Mouse (Mus musculus): Measurements from ENCODE around the gene Rgs9.
A peak's percentile ranks its signal among the peaks of the same experiment; 100 is the strongest.

Rgs9 gene

GRCm38 (mm10) chr11:109237796-109238195 is 60.1 kb downstream of the Rgs9 start:
- no peak for DNase-seq

GRCm38 (mm10) chr11:109233627-109234026 is 64.3 kb downstream of the Rgs9 start:
- DNase-seq, result no peak

GRCm38 (mm10) chr11:109232811-109233210 is 65.1 kb downstream of the Rgs9 start:
- peak; percentile 72 for DNase-seq

- DNase-seq, result no peak
Measured at GRCm38 (mm10) chr11:109227139-109227538, 70.8 kb downstream of the Rgs9 start.

GRCm38 (mm10) chr11:109221209-109222007 is 76.5 kb downstream of the Rgs9 start:
- DNase-seq, result no peak

DNA sequence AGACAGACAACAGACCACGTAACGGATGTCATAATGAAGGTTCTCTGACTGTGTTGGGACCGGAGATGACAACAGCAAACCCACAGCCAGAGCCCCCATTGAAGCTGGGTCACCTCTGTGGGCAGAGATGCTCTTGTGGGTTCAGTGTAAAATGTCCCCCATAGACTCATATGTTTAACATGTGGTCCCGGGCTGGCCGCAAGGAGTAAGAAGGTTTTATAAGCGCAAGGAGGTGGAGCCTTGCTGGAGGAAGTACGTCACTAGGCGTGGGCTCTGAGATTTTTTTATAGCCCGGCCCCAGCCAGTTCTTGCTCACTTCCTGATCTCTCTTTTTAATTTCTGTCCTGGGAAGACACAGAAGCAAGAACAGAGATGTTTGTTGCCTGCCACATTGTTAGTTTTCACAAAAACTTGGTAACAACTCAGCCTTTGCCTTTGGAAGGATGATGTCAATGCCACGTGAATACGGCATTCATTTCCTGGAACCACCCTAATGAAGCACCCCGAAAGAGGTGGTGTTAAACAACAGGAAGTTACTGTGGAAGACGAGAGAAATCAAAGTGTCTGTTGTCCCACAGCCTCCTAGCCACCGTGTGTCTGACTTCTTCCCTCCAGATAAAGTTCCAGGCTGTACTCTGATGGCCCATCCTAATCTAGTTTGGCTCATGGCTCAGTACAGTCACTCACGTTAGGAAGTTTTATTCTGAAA is 79.1 kb downstream of the Rgs9 start:
- DNase-seq, result no peak

DNA sequence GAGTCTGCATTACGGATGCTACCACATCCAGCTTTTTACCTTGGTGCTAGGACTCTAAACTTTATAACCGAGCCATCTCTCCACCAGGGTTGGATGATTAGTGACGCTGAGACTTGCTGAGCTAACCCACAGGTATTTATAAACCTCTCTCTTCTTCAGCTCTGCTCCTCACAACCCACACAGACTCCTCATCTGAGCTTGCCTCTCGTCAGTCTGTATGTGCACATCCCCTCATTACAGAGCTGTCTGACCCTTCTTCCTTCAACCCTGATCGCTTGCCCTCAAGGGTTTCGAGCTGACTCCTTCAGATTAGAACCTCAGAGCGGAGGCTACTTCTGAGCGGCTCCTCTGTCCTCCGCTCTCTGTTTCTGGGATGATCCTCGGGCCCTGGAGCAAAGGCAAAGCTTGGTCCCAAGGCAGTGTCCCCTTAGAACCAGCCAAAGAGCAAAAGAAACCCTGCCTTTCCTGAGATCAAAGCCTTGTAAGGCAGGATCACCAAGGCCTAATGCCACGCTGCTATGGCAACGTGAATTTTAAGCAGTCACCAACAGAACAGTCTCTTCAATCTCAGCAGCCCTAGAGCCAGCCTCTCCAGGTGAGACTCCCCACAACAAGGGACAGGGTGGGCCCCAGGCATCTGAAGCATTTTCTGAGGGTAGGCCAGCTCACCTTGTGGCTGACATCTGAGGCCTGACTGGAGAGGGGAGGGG is 79.9 kb downstream of the Rgs9 start:
- no peak for DNase-seq

DNA sequence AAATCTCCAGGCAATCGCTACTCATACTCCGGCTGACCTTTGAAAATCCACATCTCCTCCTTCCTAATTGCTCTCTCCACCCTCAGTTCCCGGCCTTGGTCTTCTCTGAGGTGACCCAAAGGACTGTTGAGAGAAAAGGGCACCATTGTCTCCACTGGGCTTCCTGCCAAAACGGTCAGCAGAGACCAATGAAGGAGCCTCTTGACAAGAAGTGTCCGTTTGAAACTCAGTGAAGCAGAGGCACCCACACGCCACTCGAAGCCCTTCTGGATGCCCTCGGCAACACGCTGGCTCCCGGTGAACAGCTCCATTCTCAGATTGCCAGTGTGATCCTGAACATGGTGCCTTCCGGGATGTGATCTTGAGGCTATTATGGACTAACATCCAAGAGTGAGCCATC is 87.2 kb downstream of the Rgs9 start:
- no peak for DNase-seq

DNA sequence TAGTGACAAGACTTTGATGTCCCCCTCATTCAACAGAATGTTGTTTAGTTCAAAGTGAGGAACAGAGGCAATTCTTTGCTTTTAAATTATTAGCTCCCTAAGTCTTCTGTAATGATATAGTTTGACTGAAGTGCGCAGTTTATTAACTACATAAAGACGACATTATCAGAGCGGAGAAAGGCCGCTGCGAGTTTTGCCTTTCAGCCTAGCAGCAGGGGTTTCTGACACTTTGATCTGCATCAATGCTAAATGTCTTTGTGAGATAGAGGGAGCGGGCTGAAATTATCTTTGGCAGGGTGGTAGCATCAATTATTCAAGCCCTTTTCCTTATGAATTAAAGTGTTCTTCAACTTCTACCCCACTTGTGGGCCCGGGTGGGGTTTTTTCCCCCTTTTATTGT is 87.6 kb downstream of the Rgs9 start:
- DNase-seq, result no peak

DNA sequence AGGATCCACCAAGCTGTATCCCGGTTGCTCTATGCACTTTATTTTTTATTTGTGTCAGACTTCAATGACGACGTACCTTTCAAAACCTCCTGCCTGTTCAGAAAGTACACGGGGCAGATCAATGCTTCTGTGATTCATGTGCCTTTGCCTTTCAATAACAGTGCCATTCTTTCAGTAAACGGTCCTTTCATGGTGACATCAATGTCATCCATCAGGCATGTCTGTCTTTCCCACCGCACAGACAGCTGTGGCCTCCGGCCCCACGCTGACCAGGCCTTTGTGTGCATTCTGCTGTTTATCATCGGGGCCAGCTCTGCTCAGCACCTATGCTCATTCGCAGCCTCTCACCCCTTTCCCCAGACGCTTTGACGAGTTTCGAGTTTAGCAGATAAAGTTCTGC is 91.2 kb downstream of the Rgs9 start:
- DNase-seq, result no peak

GRCm38 (mm10) chr11:109206028-109206427 is 91.9 kb downstream of the Rgs9 start:
- DNase-seq, result no peak

- DNase-seq, result no peak
Measured at GRCm38 (mm10) chr11:109199612-109200293, 98.2 kb downstream of the Rgs9 start.

- peak; percentile 95 for DNase-seq
Measured at GRCm38 (mm10) chr11:109192673-109193557, 105.0 kb downstream of the Rgs9 start.

DNA sequence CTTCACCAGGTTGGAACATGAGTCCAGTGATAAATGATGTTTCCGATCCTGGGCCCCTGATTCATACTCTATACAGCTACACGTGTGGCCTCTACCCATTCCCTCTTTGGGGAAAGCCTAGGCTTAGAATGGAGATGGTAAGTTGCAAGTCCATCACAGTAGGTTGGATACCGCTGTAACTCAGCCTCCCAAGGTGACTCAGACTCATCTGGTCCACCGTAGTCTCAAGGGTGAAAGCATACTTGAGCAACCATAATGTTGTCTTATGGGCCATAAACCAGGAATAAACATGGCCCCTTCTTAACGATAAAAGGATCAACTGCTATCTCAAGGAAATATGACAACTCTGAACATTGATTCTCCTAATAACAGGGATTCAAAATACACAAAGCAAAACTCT is 109.7 kb downstream of the Rgs9 start:
- DNase-seq, result no peak

- DNase-seq, result no peak
Measured at GRCm38 (mm10) chr11:109187631-109188184, 110.2 kb downstream of the Rgs9 start.

DNA sequence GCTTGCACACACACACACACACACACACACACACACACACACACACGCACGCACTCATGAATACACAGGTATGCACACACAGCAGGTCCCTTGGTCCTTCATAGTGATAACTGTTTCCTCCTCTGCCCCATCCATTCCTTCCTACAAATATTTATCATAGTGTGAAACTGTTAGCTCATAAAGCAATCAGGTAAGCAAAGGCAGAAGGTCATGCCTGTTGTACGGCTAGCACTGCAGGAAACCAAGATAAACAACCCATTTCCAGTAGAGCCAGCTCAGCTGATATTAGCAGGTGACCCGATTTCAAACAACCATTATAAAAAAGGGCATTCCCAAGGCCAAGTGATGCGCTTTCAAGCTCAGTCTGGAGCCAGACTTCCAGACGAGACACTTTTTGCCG is 116.8 kb downstream of the Rgs9 start:
- no peak for DNase-seq

- no peak for DNase-seq
Measured at GRCm38 (mm10) chr11:109180290-109180689, 117.6 kb downstream of the Rgs9 start.

GRCm38 (mm10) chr11:109178788-109179518 is 119.0 kb downstream of the Rgs9 start:
- DNase-seq, result no peak

GRCm38 (mm10) chr11:109175376-109175969 is 122.5 kb downstream of the Rgs9 start:
- no peak for DNase-seq
